Mouse (Mus musculus): ENCODE data around the gene Atf4. TPM values are rescaled to one million over a fixed set of nuclear protein-coding genes. Genes with fewer than 3 reads are reported as not detected.

The Atf4 gene
- polyA plus RNA-seq, 1 experiment, result 274 TPM

DNA sequence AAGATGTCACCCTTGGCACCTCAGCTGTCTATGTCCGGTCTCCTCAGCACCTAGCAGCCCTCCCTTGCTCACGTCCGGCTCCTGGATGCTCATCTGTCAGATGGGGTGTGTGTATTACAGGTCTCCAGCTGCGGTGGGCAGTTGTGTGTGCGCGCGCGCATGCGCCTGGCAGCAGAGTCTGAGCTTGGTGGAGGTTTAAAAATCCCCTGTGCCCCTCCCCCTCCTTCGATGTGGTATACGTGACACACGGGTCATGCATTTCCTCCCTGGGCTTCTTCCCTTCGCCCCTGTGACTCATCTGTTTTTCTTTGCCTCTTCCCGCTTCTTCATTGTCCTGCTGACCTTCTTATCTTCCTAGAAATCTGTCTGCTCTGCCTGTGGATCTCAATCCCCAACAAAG, 35.8 kb upstream of the Atf4 start:
- WGBS, result 44% methylated on average over 14 of the region's 14 CpGs
- H3K27ac ChIP-seq (ENCODE audit: insufficient read depth, low read depth, low read length), result 0 out of 2 replicates have a peak overlapping the region, but pooled peaks have one; percentile 5
- peak overlapping the region; percentile 11; the same call in 1 of the 2 replicates for H3K4me3 ChIP-seq (ENCODE audit: low read depth, low read length)
- peaks cover 5% of the 10 kb centered on the region for H3K4me1 ChIP-seq (ENCODE audit: control insufficient read depth, insufficient read depth, insufficient read length, low read length)
- no peak for TF ChIP-seq CTCF (IDR thresholded peaks at IDR 0.05; ENCODE audit: extremely low read depth, insufficient read length, insufficient replicate concordance, low read depth, low read length)
- TF ChIP-seq POLR2A (IDR thresholded peaks at IDR 0.05; ENCODE audit: low read depth, low read length), result no peak
- no peaks in the 10 kb centered on the region for H3K27me3 ChIP-seq (ENCODE audit: control insufficient read depth, insufficient read depth, low read length)
- H3K36me3 ChIP-seq (ENCODE audit: control insufficient read depth, insufficient read depth, low read length), result no peaks in the 10 kb centered on the region

DNA sequence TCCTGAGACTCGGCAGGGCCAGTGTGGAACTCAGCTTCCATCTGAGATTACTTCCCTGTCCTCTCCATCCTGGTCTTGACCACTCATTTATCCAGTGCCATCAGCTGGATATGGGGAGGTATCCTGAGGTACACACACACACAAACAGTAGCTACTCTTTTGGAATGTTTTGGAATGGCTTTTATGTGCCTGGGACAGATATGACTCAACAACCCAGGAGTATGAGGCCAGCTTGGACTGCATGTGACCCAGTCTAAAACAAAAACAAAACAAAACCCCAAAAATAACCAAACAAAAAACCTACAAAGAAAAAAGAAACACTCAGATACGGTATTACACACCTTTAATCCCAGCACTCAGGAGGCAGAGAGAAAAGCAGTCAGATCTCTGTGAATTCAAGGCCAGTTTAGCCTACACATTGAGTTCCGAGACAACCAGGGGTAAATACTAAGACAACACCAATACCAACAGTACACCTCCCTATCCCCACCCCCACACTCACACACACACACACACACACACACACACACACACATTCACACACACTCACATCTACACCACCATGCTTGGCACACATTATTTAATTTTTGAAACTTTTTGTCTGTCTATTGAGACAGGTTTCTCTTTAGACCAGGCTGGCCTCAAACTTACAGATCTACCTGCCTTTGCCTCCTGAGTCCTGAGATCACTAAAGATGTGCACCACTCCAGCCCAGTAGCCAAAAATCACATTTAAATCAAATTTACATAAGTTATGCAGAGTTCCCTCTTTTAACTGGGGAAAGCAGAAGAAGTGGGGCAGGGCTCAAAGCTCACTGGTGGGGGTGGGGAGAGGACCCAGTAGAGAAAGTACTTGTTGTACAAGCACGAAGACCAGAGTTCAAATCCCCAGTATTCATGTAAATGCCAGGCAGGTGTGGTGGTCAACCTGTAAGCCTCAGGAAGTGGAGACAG, 35.0 kb upstream of the Atf4 start:
- Histone ChIP-seq H3K36me3 (ENCODE audit: control insufficient read depth, insufficient read depth, low read length) (no peaks in the 10 kb centered on the region), H3K27ac (ENCODE audit: insufficient read depth, low read depth, low read length) (0 out of 2 replicates have a peak overlapping the region, but pooled peaks have one; percentile 5), H3K27me3 (ENCODE audit: control insufficient read depth, insufficient read depth, low read length) (no peaks in the 10 kb centered on the region), H3K4me1 (ENCODE audit: control insufficient read depth, insufficient read depth, insufficient read length, low read length) (peaks cover 5% of the 10 kb centered on the region), H3K4me3 (ENCODE audit: low read depth, low read length) (no peak overlapping the region)
- TF ChIP-seq CTCF (IDR thresholded peaks at IDR 0.05; ENCODE audit: extremely low read depth, insufficient read length, insufficient replicate concordance, low read depth, low read length) (no peak), POLR2A (IDR thresholded peaks at IDR 0.05; ENCODE audit: low read depth, low read length) (no peak)
- WGBS, result 58% methylated on average over 4 of the region's 4 CpGs

DNA sequence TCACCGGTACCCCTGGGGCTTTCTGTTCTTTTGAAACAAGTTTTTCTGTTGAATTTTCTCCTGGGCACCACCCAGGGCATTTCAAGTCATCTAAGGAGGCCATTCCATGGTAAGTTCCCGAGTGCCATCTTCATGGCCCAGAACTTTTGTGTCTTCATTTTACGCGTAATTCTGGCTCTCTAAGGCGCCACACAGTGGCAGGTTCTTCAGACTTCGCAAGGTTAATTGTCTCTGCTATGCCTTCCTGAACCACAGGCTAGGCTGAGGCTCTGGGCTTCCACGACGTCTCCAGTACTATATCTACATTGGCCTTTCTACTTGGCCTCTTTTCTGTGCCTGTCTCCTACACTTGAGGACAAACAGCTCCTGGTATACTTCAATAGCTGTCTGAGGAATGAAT, 34.0 kb upstream of the Atf4 start:
- Histone ChIP-seq H3K36me3 (ENCODE audit: control insufficient read depth, insufficient read depth, low read length) (no peaks in the 10 kb centered on the region), H3K4me3 (ENCODE audit: low read depth, low read length) (no peak overlapping the region), H3K4me1 (ENCODE audit: control insufficient read depth, insufficient read depth, insufficient read length, low read length) (peaks cover 7% of the 10 kb centered on the region), H3K27ac (ENCODE audit: insufficient read depth, low read depth, low read length) (no peak overlapping the region), H3K27me3 (ENCODE audit: control insufficient read depth, insufficient read depth, low read length) (no peaks in the 10 kb centered on the region)
- no peak for TF ChIP-seq POLR2A (IDR thresholded peaks at IDR 0.05; ENCODE audit: low read depth, low read length)
- no peak for TF ChIP-seq CTCF (IDR thresholded peaks at IDR 0.05; ENCODE audit: extremely low read depth, insufficient read length, insufficient replicate concordance, low read depth, low read length)
- WGBS, result 61% methylated on average over 8 of the region's 8 CpGs

DNA sequence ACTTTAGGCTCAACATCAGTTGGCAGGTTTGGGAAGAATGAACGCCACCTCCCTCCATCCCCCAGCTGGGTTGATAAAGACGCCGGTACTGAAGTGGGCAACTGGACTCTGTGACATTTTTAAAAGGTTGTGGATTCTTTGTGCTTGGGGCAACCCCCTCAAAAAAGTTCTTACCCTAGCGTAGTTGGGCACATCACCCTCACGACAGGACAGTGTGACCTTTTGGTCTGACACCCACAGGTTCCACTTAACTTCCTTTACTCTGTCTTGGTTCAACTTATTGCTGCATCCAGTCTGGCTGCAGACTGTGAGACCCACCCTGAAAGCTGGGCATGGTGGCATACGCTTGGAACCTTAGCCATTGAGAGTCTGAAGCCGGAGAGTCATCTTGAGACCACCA, 31.2 kb upstream of the Atf4 start:
- no peak overlapping the region for H3K4me3 ChIP-seq (ENCODE audit: low read depth, low read length)
- no peak overlapping the region for H3K27ac ChIP-seq (ENCODE audit: insufficient read depth, low read depth, low read length)
- WGBS, result 90% methylated on average over 7 of the region's 7 CpGs
- H3K4me1 ChIP-seq (ENCODE audit: control insufficient read depth, insufficient read depth, insufficient read length, low read length), result peaks cover 7% of the 10 kb centered on the region
- H3K36me3 ChIP-seq (ENCODE audit: control insufficient read depth, insufficient read depth, low read length), result no peaks in the 10 kb centered on the region
- no peaks in the 10 kb centered on the region for H3K27me3 ChIP-seq (ENCODE audit: control insufficient read depth, insufficient read depth, low read length)
- TF ChIP-seq POLR2A (IDR thresholded peaks at IDR 0.05; ENCODE audit: low read depth, low read length) (no peak), CTCF (IDR thresholded peaks at IDR 0.05; ENCODE audit: extremely low read depth, insufficient read length, insufficient replicate concordance, low read depth, low read length) (no peak)

DNA sequence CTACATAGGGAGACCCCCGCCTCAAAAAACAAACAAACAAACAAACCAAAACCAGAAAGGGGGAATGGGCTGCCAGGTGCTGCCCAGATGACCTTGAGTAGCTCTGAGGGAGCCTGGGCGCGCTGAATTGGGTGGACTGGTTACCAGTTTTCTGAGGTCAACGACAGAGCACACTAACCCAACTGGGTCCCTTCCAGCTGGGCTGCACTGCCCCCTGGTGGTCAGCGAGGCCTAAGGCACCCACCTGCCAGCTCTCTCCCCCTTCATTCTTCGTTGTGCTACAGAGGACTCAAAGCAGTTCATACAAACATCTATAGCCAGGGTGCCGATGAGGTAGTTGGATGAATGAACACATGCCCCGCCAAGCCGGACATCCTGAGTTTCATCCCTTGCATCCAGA, 29.8 kb upstream of the Atf4 start:
- H3K27me3 ChIP-seq (ENCODE audit: control insufficient read depth, insufficient read depth, low read length), result no peaks in the 10 kb centered on the region
- TF ChIP-seq POLR2A (IDR thresholded peaks at IDR 0.05; ENCODE audit: low read depth, low read length) (no peak), CTCF (IDR thresholded peaks at IDR 0.05; ENCODE audit: extremely low read depth, insufficient read length, insufficient replicate concordance, low read depth, low read length) (peak; percentile 95)
- no peaks in the 10 kb centered on the region for H3K36me3 ChIP-seq (ENCODE audit: control insufficient read depth, insufficient read depth, low read length)
- H3K4me1 ChIP-seq (ENCODE audit: control insufficient read depth, insufficient read depth, insufficient read length, low read length), result peaks cover 2% of the 10 kb centered on the region; the same call in 1 of the 2 replicates
- WGBS, result 15% methylated on average over 9 of the region's 9 CpGs
- H3K4me3 ChIP-seq (ENCODE audit: low read depth, low read length), result no peak overlapping the region
- no peak overlapping the region for H3K27ac ChIP-seq (ENCODE audit: insufficient read depth, low read depth, low read length)

DNA sequence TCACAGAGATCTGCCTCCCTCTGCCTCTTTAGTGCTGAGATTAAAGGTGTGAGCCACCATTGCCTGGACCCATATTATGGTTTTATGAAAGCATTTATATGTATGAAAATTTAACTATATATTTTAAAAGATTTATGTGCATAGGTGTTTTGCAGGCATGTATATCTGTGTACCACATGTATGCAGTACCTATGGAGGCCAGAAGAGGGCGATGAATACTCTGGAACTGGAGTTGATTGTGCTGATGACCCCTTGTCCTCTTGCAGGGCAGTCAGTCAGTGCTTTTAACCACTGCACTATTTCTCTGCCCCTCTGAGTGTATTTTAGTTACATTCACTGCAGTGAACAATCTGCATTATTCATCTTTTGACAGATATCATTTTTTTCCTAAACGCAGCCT, 29.2 kb upstream of the Atf4 start:
- Histone ChIP-seq H3K4me1 (ENCODE audit: control insufficient read depth, insufficient read depth, insufficient read length, low read length) (peaks cover 2% of the 10 kb centered on the region; the same call in 1 of the 2 replicates), H3K27me3 (ENCODE audit: control insufficient read depth, insufficient read depth, low read length) (no peaks in the 10 kb centered on the region), H3K36me3 (ENCODE audit: control insufficient read depth, insufficient read depth, low read length) (no peaks in the 10 kb centered on the region), H3K4me3 (ENCODE audit: low read depth, low read length) (no peak overlapping the region), H3K27ac (ENCODE audit: insufficient read depth, low read depth, low read length) (no peak overlapping the region)
- TF ChIP-seq POLR2A (IDR thresholded peaks at IDR 0.05; ENCODE audit: low read depth, low read length) (no peak), CTCF (IDR thresholded peaks at IDR 0.05; ENCODE audit: extremely low read depth, insufficient read length, insufficient replicate concordance, low read depth, low read length) (peak; percentile 28; the same call in 1 of the 2 replicates)
- 46% methylated on average over 2 of the region's 2 CpGs for WGBS

DNA sequence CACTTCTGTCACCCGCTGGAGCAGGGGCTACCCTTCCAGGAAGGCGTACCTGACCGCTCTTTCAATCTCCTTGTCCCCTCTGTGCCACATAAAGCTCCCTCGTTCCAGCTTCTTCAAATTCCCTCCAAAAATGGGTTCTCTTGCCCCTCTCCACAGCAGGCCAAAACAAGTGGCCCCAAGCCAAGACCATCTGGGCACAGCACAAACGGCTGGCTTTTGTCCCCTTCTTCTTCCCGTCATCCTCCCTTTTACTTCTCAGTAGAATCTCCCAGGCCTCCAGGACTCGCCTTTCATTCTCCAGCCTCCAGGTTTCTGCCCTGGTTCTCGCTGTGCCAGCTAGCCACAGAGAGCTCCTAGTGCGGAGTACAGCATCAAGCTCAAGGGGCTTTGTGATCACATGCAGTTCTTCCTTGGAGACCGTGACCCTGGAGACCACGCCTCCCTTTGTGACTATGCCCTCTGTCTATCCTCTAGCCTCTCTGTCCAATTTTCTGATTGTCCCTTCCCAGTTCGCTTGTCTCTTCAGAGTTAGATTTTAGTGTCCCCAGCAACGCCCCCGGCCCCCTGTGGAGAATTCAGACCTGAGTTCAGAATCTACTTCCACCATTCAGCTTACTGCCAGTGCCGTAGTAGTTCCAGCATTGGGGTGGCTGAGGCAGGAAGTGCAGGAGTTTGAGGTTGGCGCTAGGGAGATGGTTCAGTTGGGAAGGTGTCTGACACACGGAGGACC, 26.7 kb upstream of the Atf4 start:
- H3K36me3 ChIP-seq (ENCODE audit: control insufficient read depth, insufficient read depth, low read length), result no peaks in the 10 kb centered on the region
- H3K4me3 ChIP-seq (ENCODE audit: low read depth, low read length), result no peak overlapping the region
- 82% methylated on average over 17 of the region's 17 CpGs for WGBS
- TF ChIP-seq CTCF (IDR thresholded peaks at IDR 0.05; ENCODE audit: extremely low read depth, insufficient read length, insufficient replicate concordance, low read depth, low read length) (no peak), POLR2A (IDR thresholded peaks at IDR 0.05; ENCODE audit: low read depth, low read length) (no peak)
- peaks cover 2% of the 10 kb centered on the region; the same call in 1 of the 2 replicates for H3K4me1 ChIP-seq (ENCODE audit: control insufficient read depth, insufficient read depth, insufficient read length, low read length)
- no peak overlapping the region for H3K27ac ChIP-seq (ENCODE audit: insufficient read depth, low read depth, low read length)
- no peaks in the 10 kb centered on the region for H3K27me3 ChIP-seq (ENCODE audit: control insufficient read depth, insufficient read depth, low read length)
